Mouse (Mus musculus) bone marrow macrophage, adult 2 months (primary cell): ENCODE results near the gene 9530053A07Rik. TPM values are rescaled to one million over a fixed set of nuclear protein-coding genes. Genes with fewer than 3 reads are reported as not detected.

ENCODE experiments used
- H3K27ac ChIP-seq: 2 replicates; pipeline ENCODE4 v1.5.1; 2012; ENCODE audit warnings: low read depth, low read length; ENCODE audit not compliant: insufficient read depth
- H3K4me1 ChIP-seq: 2 replicates; pipeline ENCODE4 v1.6.1; 2012; ENCODE audit warnings: low read length; ENCODE audit not compliant: control insufficient read depth, insufficient read depth
- H3K4me3 ChIP-seq: 2 replicates; pipeline ENCODE4 v1.5.1; 2012; ENCODE audit warnings: mild to moderate bottlenecking, low read length, moderate library complexity; ENCODE audit not compliant: insufficient read depth
- CTCF ChIP-seq: IDR thresholded peaks from 2 replicates; pipeline ENCODE4 v1.5.1; 2012; ENCODE audit warnings: low read depth, mild to moderate bottlenecking, low read length, moderate library complexity
- POLR2A ChIP-seq: IDR thresholded peaks from 2 replicates; pipeline ENCODE4 v1.6.1; 2012; ENCODE audit warnings: mild to moderate bottlenecking, low read depth, low read length, borderline replicate concordance
- polyA plus RNA-seq: library from polyadenylated mRNA; stranded (reverse); fragments of >200 nt; gene quantifications from 2 replicates; pipeline ENCODE4 v1.2.4, GENCODE M21; 2012; ENCODE audit not compliant: missing spikeins, insufficient read depth, insufficient read length

9530053A07Rik gene
- polyA plus RNA-seq, 1 experiment, result not detected

DNA sequence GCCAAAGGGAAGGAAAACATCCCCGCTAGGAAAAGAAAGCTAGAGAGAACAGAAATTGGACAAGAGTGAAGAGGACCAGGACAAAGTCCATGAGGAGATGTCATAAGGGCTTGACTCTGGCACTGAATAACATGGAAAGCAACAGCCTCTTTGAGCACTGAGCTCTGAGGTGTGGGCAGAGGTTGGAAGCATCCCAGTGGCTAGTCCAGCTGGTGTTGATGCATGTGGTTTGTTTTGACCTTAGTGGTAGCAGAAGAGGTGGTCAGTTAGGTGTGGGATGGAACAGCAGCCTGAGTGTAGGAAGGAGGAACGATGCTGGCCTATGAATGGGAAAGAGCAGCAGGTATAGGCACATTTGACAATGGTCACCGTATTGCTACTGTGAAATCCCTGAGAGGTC lies 62.2 kb downstream of the 9530053A07Rik start:
- Histone ChIP-seq H3K27ac (no peak overlapping the region), H3K4me1 (peaks cover 8% of the 10 kb centered on the region; the same call in 1 of the 2 replicates), H3K4me3 (no peak overlapping the region)
- TF ChIP-seq POLR2A (no peak), CTCF (no peak)

DNA sequence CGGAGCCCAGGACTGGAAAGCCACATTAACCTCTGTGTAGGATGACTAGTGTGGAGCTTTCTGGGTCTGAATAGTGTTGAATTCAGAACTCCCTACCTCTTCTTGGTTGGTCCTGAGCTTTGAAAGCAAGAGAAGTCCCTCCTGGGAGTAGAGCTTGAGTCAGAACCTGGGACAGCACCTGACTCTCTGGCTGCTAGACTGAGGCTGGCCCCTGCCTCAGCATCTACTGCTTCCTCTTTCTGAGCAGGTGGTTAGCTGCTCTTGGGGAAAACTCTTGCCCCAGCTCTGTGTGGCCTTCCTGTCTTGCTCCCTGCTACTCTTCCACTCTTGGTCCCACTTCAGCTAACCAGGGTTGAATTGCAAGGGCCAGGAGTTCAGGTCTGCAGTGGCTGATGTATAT lies 62.6 kb downstream of the 9530053A07Rik start:
- TF ChIP-seq CTCF (no peak), POLR2A (no peak)
- Histone ChIP-seq H3K4me3 (no peak overlapping the region), H3K4me1 (peaks cover 8% of the 10 kb centered on the region; the same call in 1 of the 2 replicates), H3K27ac (no peak overlapping the region)

DNA sequence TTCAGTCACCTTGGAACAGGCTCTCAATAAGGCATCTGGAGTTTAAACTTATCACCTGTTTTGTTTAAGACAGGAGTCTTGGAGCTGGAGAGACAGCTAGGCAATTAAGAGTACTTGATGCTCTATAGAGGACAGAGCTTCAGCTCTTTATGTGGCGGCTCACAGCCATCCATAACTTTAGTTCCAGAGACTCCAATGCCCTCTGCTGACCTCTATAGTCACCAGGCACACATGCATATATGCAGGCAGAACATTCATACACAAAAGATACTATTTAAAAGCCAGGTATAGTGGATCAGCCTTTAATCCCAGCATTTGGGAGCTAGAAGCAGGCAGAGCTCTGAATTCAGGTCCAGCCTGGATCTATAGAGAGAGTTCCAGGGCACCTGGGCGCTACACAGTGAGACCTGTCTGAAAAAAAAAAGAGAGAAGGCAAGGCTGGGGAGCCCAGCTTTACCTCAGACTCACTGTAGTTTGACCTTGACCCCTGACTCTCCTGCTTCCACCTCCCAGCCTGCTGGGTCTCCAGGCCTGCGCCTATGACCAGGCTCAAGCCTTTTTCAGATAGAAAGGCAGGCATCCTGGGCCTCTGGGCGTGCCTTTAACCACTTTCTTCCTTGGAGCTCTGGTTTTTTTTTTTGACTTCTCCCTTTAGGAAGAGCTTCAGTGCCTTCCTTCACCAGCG lies 66.3 kb downstream of the 9530053A07Rik start:
- no peak overlapping the region for H3K27ac ChIP-seq
- no peak overlapping the region for H3K4me3 ChIP-seq
- H3K4me1 ChIP-seq, result peaks cover 8% of the 10 kb centered on the region; the same call in 1 of the 2 replicates
- TF ChIP-seq CTCF, result no peak
- TF ChIP-seq POLR2A, result no peak

DNA sequence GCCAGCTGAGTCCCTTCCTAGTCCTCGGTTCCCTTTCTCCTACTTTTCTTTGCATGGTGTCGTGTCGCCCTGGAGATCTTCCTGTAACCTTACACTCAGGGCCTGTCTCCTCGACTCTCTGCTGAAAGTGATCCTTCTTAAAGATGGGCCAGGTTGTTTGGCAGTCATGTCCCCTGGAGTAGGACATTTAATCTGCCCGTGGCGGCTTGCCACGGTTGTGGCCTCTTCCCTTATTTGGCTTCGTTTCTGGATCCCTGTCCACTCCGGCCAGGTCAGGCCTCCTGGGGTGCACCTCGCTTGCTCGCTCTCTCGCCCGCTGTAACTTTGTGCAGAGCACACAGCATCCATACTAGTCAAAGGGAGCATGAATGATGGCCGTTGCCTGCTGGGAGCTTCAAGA lies 67.3 kb downstream of the 9530053A07Rik start:
- peaks cover 6% of the 10 kb centered on the region; the same call in 1 of the 2 replicates for H3K4me1 ChIP-seq
- H3K4me3 ChIP-seq, result no peak overlapping the region
- TF ChIP-seq CTCF, result no peak
- no peak for TF ChIP-seq POLR2A
- no peak overlapping the region for H3K27ac ChIP-seq

DNA sequence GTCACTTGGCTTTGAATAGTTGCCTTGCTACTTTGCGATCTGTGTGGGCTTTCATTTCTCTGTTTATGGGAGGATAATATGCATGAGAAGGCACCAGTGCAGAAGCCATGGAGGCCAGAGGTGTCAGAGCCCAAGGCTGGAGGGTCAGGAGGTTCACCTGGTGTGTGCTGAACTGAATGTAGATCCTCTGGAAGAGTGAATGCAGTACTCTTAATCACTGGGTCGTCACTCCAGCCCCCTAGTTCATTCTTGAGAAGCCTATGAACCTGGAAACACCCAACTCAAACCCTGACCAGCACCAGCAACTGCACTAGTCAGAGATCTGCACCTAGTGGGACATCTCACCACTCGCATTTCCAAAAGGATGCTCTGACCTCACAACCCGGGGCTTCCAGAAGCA lies 69.8 kb downstream of the 9530053A07Rik start:
- Histone ChIP-seq H3K27ac (no peak overlapping the region), H3K4me1 (no peaks in the 10 kb centered on the region), H3K4me3 (no peak overlapping the region)
- TF ChIP-seq POLR2A (no peak), CTCF (no peak)

DNA sequence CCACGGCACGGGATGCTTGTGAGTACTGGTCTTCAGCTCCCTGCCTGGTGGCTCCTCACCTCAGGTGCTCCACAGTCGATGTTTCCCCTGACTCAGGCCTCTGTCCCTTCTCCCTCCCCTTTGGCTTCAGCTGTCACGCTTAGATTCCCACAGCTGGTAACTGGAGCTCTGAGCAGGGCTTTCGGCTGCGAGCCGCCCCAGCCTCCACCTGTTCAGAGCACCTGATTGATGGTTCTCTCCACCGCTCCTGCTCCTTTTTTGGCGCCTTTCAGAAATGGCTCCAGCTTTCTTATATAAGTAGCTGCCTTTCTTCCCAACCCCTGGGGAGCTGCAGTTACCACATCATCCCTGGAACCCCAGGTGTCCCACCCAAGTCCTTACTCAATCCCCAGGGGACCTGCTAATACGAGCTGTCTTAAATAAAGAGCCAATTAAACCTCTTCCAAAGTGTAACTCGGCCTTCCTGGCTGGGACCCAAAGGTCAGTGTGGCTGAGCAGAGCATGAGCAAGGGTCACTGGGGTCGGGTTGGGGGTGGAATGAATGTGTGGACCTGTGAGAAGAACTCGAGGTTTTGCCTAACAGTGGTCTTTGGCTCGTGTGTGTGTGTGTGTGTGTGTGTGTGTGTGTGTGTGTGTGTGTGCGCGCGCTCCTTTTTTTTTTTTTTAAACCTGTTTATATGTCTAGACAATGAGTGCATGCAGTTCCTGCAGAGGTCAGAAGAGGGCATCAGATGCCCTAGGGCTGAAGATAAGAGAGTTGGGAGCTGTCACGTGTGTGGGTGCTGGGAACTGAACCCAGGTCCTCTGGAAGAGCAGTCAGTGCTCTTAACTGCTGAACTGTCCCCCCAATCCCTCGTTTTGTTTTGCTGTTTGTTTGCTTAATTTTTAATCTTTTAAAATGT lies 74.2 kb downstream of the 9530053A07Rik start:
- TF ChIP-seq POLR2A, result no peak
- no peak for TF ChIP-seq CTCF
- Histone ChIP-seq H3K4me3 (no peak overlapping the region), H3K4me1 (no peaks in the 10 kb centered on the region)

DNA sequence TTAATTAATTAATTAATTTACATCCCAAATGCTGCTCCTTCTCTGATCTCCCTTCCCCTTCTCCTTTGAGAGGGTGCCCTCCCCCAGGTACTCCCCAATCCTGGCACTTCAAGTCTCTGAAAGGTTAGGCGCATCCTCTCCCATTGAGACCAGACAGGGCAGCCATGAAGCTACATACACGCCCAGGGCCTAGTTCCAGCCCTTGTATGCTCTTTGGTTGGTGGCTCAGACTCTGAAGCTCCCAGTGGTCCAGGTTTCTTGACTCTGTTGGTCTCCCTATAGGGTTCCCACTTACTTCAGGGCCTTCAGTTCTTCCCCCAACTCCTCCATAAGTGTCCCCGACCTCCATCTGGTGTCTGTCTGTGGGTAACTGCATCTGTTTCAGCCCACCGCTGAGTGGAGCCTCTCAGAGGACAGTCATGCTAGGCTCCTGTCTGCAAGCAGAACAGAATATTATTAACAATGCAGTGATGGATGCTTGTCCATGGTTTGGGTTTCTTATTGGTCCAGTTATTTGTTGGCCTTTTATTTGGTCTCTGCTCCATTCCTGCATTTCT lies 76.9 kb downstream of the 9530053A07Rik start:
- no peak for TF ChIP-seq POLR2A
- no peak for TF ChIP-seq CTCF
- Histone ChIP-seq H3K27ac (no peak overlapping the region), H3K4me1 (no peaks in the 10 kb centered on the region; the same call in 1 of the 2 replicates), H3K4me3 (no peak overlapping the region)

More for the DNA sequence above, 74.2 kb downstream of the 9530053A07Rik start:
- no peak overlapping the region for H3K27ac ChIP-seq

DNA sequence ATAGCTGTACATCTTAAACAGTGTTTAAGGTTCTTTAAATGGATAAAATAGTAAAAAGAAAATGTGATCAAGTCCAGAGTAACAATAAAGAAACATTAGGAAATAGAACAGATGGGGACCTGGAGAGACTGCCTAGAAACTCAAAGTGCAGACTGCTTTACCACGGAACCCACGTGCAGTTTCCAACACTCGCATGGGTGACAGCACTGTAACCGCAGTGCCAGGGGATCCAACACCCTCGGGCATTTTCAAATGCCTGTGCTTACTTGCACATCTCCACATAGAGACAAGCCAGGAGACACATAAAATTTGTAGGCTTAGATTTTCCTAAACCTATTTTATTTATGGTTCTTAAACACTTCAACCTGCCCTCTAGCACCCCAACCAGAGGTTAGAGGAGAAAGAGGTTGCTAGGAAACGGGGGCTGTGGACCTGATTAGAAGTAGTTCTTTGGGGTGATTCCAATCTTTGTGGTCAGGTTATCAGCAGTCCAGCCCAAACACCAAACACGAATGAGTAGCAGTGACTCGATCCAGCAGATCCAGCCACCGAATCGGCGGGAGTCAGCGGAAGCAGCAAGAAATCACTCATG lies 79.2 kb downstream of the 9530053A07Rik start:
- TF ChIP-seq POLR2A, result no peak
- TF ChIP-seq CTCF, result no peak
- Histone ChIP-seq H3K27ac (peak overlapping the region; percentile 47), H3K4me3 (peak overlapping the region; percentile 60), H3K4me1 (no peaks in the 10 kb centered on the region; the same call in 1 of the 2 replicates)

DNA sequence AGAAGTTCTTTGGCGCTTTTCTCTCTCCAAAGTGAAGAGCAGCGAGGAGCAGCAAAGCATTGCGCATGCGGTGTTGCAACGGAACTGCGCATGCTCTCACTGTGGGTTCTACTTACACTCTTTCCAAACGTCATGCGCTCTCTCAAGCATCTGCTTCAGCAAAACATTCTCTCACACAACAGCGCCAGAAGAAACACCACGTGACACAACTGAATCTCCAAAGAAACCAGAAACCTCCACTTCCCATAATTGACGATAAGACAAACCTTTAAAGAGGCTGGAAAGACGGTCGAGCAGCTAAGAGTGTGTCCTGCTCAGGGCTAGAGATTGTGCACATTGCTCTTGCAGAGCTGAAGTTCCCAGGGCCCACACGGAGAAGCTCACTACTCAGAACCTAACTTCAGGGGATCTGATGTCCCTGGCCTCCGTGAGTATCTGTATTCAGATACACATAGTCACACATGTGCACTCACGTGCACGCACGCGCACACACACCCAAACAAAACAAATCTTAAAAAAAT lies 79.8 kb downstream of the 9530053A07Rik start:
- TF ChIP-seq CTCF (no peak), POLR2A (no peak)
- Histone ChIP-seq H3K27ac (peak overlapping the region; percentile 80), H3K4me1 (no peaks in the 10 kb centered on the region; the same call in 1 of the 2 replicates), H3K4me3 (peak overlapping the region; percentile 60)
